Comparison of ENCODE assay signal across 10 mouse cellular contexts in genomic region chr2:146469707-146470420, GRCm38 (mm10). TPM values are rescaled to one million over a fixed set of nuclear protein-coding genes. Genes with fewer than 3 reads are reported as not detected.
DNase-seq lines count a peak whose midpoint lies in the region; ATAC-seq and TF ChIP-seq lines count a peak whose summit lies in the region.
"Had no signal": no experiment of that assay in that cellular context is flagged by ENCODE, and none has a peak within 500 bp of the region (broad histone marks: within the 10 kb centered on the region; RNA-seq: fewer than 3 reads in every experiment).

No protein-coding gene starts in this region.

- DNase-seq in kidney, adult 2 months: peak; percentile 62
- no peak for DNase-seq in kidney, adult 11 months
- peak; percentile 48 for DNase-seq in R1 (ENCODE audit: low read depth, low spot score)
- DNase-seq in lung, postnatal 0 days (ENCODE audit: low spot score): peak; percentile 76
- no peak for DNase-seq in ovary, postnatal 10 days (ENCODE audit: low spot score)
- no peak for DNase-seq in spleen, postnatal 4 days (ENCODE audit: low spot score in 2 of 2)

- H3K4me2 ChIP-seq in kidney, embryonic 16.5 days (replicated peaks; ENCODE audit: low read depth, low read length): no peak overlapping the region
- no peak overlapping the region for H3K4me2 ChIP-seq in lung, postnatal 0 days (replicated peaks; ENCODE audit: low read depth, low read length)
- H3K4me2 ChIP-seq: embryonic facial prominence, embryonic 12.5 days; limb, embryonic 13.5 days had no signal

- H3K4me1 ChIP-seq in kidney, adult 2 months (ENCODE audit: control insufficient read depth, insufficient read depth, low read length): no peaks in the 10 kb centered on the region; the same call in 1 of the 2 replicates
- no peaks in the 10 kb centered on the region for H3K4me1 ChIP-seq in kidney, embryonic 16.5 days (ENCODE audit: insufficient read depth, low read length)
- no peaks in the 10 kb centered on the region for H3K4me1 ChIP-seq in lung, postnatal 0 days (ENCODE audit: insufficient read depth, low read depth, low read length)

- no peak for TF ChIP-seq POLR2A in kidney, adult 2 months (IDR thresholded peaks at IDR 0.05; ENCODE audit: low read depth, low read length)

- H3K27me3 ChIP-seq in kidney, adult 2 months (replicated peaks; ENCODE audit: control insufficient read depth, insufficient read depth, low read length): no peaks in the 10 kb centered on the region
- no peaks in the 10 kb centered on the region for H3K27me3 ChIP-seq in kidney, embryonic 16.5 days (ENCODE audit: insufficient read depth, low read length)
- H3K27me3 ChIP-seq in lung, postnatal 0 days (replicated peaks; ENCODE audit: insufficient read depth, low read length): no peaks in the 10 kb centered on the region
- H3K27me3 ChIP-seq: embryonic facial prominence, embryonic 12.5 days; limb, embryonic 13.5 days had no signal

- no peaks in the 10 kb centered on the region for H3K36me3 ChIP-seq in kidney, adult 2 months (ENCODE audit: control insufficient read depth, insufficient read depth, low read length)
- no peaks in the 10 kb centered on the region for H3K36me3 ChIP-seq in kidney, embryonic 16.5 days (ENCODE audit: insufficient read depth, low read length)
- no peaks in the 10 kb centered on the region for H3K36me3 ChIP-seq in lung, postnatal 0 days (ENCODE audit: insufficient read depth, low read length)
- H3K36me3 ChIP-seq: embryonic facial prominence, embryonic 12.5 days; limb, embryonic 13.5 days had no signal

- TF ChIP-seq CTCF in kidney, adult 2 months (conservative IDR thresholded peaks at IDR 0.05; ENCODE audit: insufficient read depth, insufficient read length, low read depth, low read length): peak; percentile 52
- peak; percentile 93 for TF ChIP-seq CTCF in lung, postnatal 0 days (IDR thresholded peaks at IDR 0.05)

- peak; percentile 64; the same call in 1 of the 2 replicates for ATAC-seq in erythroblast, adult 5-6 weeks (replicated peaks; ENCODE audit: low FRiP score, poor library complexity, severe bottlenecking)
- peak; percentile 63; the same call in 1 of the 2 replicates for ATAC-seq in kidney, embryonic 16.5 days (ENCODE audit: low FRiP score, low TSS enrichment)
- ATAC-seq in lung, postnatal 0 days: peak; percentile 58

- H3K27ac ChIP-seq in kidney, adult 2 months (ENCODE audit: insufficient read depth, low read depth, low read length): no peak overlapping the region
- no peak overlapping the region for H3K27ac ChIP-seq in kidney, embryonic 16.5 days (ENCODE audit: low read length)
- H3K27ac ChIP-seq in lung, postnatal 0 days (ENCODE audit: low read length): no peak overlapping the region
- H3K27ac ChIP-seq: embryonic facial prominence, embryonic 12.5 days; limb, embryonic 13.5 days had no signal

- H3K9ac ChIP-seq in kidney, embryonic 16.5 days (replicated peaks; ENCODE audit: low read length): no peak overlapping the region
- H3K9ac ChIP-seq in lung, postnatal 0 days (replicated peaks; ENCODE audit: low read depth): no peak overlapping the region
- H3K9ac ChIP-seq: embryonic facial prominence, embryonic 12.5 days; limb, embryonic 13.5 days had no signal

- no peaks in the 10 kb centered on the region for H3K9me3 ChIP-seq in kidney, embryonic 16.5 days (ENCODE audit: low read length)
- no peaks in the 10 kb centered on the region for H3K9me3 ChIP-seq in lung, postnatal 0 days (ENCODE audit: low read length)
- H3K9me3 ChIP-seq: embryonic facial prominence, embryonic 12.5 days; limb, embryonic 13.5 days had no signal

- no peak for TF ChIP-seq EP300 in lung, postnatal 0 days (IDR thresholded peaks at IDR 0.05)

- WGBS in kidney, adult 2 months: 46% methylated on average over 12 of the region's 12 CpGs
- 49% methylated on average over 12 of the region's 12 CpGs for WGBS in kidney, embryonic 16.5 days
- 37% methylated on average over 12 of the region's 12 CpGs for WGBS in lung, postnatal 0 days

- H3K4me3 ChIP-seq in kidney, adult 2 months (ENCODE audit: insufficient read depth, low read depth, low read length): no peak overlapping the region
- no peak overlapping the region for H3K4me3 ChIP-seq in kidney, embryonic 16.5 days (ENCODE audit: low read length)
- no peak overlapping the region for H3K4me3 ChIP-seq in lung, postnatal 0 days (ENCODE audit: low read depth, low read length)
- H3K4me3 ChIP-seq: embryonic facial prominence, embryonic 12.5 days; limb, embryonic 13.5 days had no signal

RNA-seq across cellular contexts. Expression of gene Ralgapa2, which starts 42.3 kb away (rescaled TPM):
- 14.7 and 15.8 TPM in 2 replicates for polyA plus RNA-seq in kidney, adult 2 months (2012; rRNA removed)
- total RNA-seq in erythroblast, adult 5-6 weeks (2015; ENCODE audit: low replicate concordance): 10.2 and 10.7 TPM in 2 replicates
- 22.8 and 30.2 TPM in 2 replicates for total RNA-seq in erythroblast, adult 5-6 weeks (2017; ENCODE audit: low replicate concordance)
- polyA plus RNA-seq in kidney, embryonic 16.5 days (2015; fragmentation: Nextera tagmentation; extraction: Ambion mirVana): 6.8 and 8.0 TPM in 2 replicates
- polyA plus RNA-seq in lung, postnatal 0 days (2015; fragmentation: Nextera tagmentation; extraction: Ambion mirVana): 9.1 and 9.7 TPM in 2 replicates

Comparison
In these comparisons a context has a peak if more than half of its experiments do, and no peak if none do; other contexts are left out.
1. DNase-seq: peak in kidney, adult 2 months (single experiment), R1 (single experiment) and lung, postnatal 0 days (single experiment); none in kidney, adult 11 months (single experiment), ovary, postnatal 10 days (single experiment) and spleen, postnatal 4 days (0 of 2).
2. Peak in every context shown above with its lines, with median percentiles within 50 percentile points of each other: ATAC-seq.